Mouse (Mus musculus) MEL (cell line): ENCODE results near the gene Creb5. TPM values are rescaled to one million over a fixed set of nuclear protein-coding genes. Genes with fewer than 3 reads are reported as not detected.

ENCODE experiments used
- DNase-seq: peaks from one replicate; pipeline ENCODE4 v3.0.0; 2011; ENCODE audit warnings: low read depth, low spot score
- H3K27ac ChIP-seq: 2 replicates; pipeline ENCODE4 v1.5.1; 2012; ENCODE audit warnings: low read depth, mild to moderate bottlenecking, control low read depth, low read length, moderate library complexity; ENCODE audit not compliant: control insufficient read depth
- H3K27me3 ChIP-seq, 2 experiments: fragments of 150-350 bp in 1 of 2; sonication (generic) in 1 of 2; 2 replicates each; pipeline ENCODE4 v1.6.1; 2012; ENCODE audit warnings: low read length in 2 of 2, mild to moderate bottlenecking in 2 of 2, improper control_type of control experiment in 1 of 2, moderate library complexity in 1 of 2; ENCODE audit not compliant: insufficient read depth in 2 of 2, control insufficient read depth in 1 of 2
- H3K36me3 ChIP-seq, 2 experiments: 2 replicates each; pipeline ENCODE4 v1.6.1; 2012 to 2014; ENCODE audit warnings: low read length in 2 of 2, improper control_type of control experiment in 1 of 2, inconsistent platforms in 1 of 2, mild to moderate bottlenecking in 1 of 2; ENCODE audit not compliant: insufficient read depth in 2 of 2, control insufficient read depth in 1 of 2
- H3K4me1 ChIP-seq, 2 experiments: fragments of 150-350 bp in 1 of 2; sonication (generic) in 1 of 2; 2 replicates each; pipeline ENCODE4 v1.6.1; 2012; ENCODE audit warnings: low read length in 2 of 2, improper control_type of control experiment in 1 of 2, mild to moderate bottlenecking in 1 of 2; ENCODE audit not compliant: insufficient read depth in 2 of 2, control insufficient read depth in 1 of 2
- H3K4me3 ChIP-seq, 2 experiments: fragments of 150-350 bp in 1 of 2; sonication (generic) in 1 of 2; 2 replicates each; pipeline ENCODE4 v1.5.1; 2012; ENCODE audit warnings: low read depth in 2 of 2, low read length in 2 of 2, mild to moderate bottlenecking in 2 of 2, moderate library complexity in 2 of 2, control low read depth in 1 of 2, improper control_type of control experiment in 1 of 2; ENCODE audit not compliant: control insufficient read depth in 1 of 2, insufficient read depth in 1 of 2
- H3K79me2 ChIP-seq: 2 replicates; pipeline ENCODE4 v1.6.1; 2012; ENCODE audit warnings: mild to moderate bottlenecking, low read length, moderate library complexity; ENCODE audit not compliant: control insufficient read depth, poor library complexity, insufficient read depth
- H3K9ac ChIP-seq: 2 replicates; pipeline ENCODE4 v1.6.1; 2012; ENCODE audit warnings: low read depth, mild to moderate bottlenecking, control low read depth, low read length, moderate library complexity; ENCODE audit not compliant: control insufficient read depth, poor library complexity, severe bottlenecking
- H3K9me3 ChIP-seq: fragments of 150-350 bp; sonication (generic); replicated peaks from 2 replicates; pipeline ENCODE4 v1.6.1; 2012; ENCODE audit warnings: mild to moderate bottlenecking, low read length, improper control_type of control experiment, moderate library complexity; ENCODE audit not compliant: insufficient read depth
- BHLHE40 ChIP-seq: IDR thresholded peaks from 2 replicates; pipeline ENCODE4 v1.6.1; 2012; ENCODE audit warnings: low read depth, mild to moderate bottlenecking, inconsistent platforms, low read length, improper control_type of control experiment, borderline replicate concordance
- CHD1 ChIP-seq: IDR thresholded peaks from 2 replicates; pipeline ENCODE4 v1.6.1; 2012; ENCODE audit warnings: low read depth, mild to moderate bottlenecking, inconsistent platforms, low read length, improper control_type of control experiment
- CHD2 ChIP-seq: IDR thresholded peaks from 2 replicates; pipeline ENCODE4 v1.6.1; 2011; ENCODE audit warnings: low read length, improper control_type of control experiment
- ELF1 ChIP-seq: IDR thresholded peaks from 2 replicates; pipeline ENCODE4 v1.6.1; 2014; ENCODE audit warnings: low read depth, mild to moderate bottlenecking, inconsistent platforms, low read length, improper control_type of control experiment, moderate library complexity
- ETS1 ChIP-seq: IDR thresholded peaks from 2 replicates; pipeline ENCODE4 v1.6.1; 2012; ENCODE audit warnings: low read depth, mild to moderate bottlenecking, inconsistent platforms, low read length, improper control_type of control experiment, moderate library complexity
- GABPA ChIP-seq: IDR thresholded peaks from 2 replicates; pipeline ENCODE4 v1.6.1; 2012; ENCODE audit warnings: low read depth, mild to moderate bottlenecking, inconsistent platforms, low read length, improper control_type of control experiment, moderate library complexity
- GATA1 ChIP-seq: IDR thresholded peaks from 2 replicates; pipeline ENCODE4 v1.6.1; 2011; ENCODE audit warnings: low read depth, low read length, improper control_type of control experiment
- HCFC1 ChIP-seq: IDR thresholded peaks from 2 replicates; pipeline ENCODE4 v1.6.1; 2012; ENCODE audit warnings: low read depth, mild to moderate bottlenecking, inconsistent platforms, low read length, improper control_type of control experiment, moderate library complexity
- JUND ChIP-seq: IDR thresholded peaks from 2 replicates; pipeline ENCODE4 v1.6.1; 2011; ENCODE audit warnings: low read depth, mild to moderate bottlenecking, improper control_type of control experiment, low read length
- MAFK ChIP-seq: IDR thresholded peaks from 2 replicates; pipeline ENCODE4 v1.6.1; 2011; ENCODE audit warnings: low read depth, mild to moderate bottlenecking, low read length, improper control_type of control experiment, borderline replicate concordance
- MAX ChIP-seq: IDR thresholded peaks from 2 replicates; pipeline ENCODE4 v1.6.1; 2011; ENCODE audit warnings: low read length, improper control_type of control experiment
- MXI1 ChIP-seq: IDR thresholded peaks from 2 replicates; pipeline ENCODE4 v1.6.1; 2011; ENCODE audit warnings: mild to moderate bottlenecking, low read depth, low read length, improper control_type of control experiment
- MYB ChIP-seq: IDR thresholded peaks from 2 replicates; pipeline ENCODE4 v1.6.1; 2011; ENCODE audit warnings: mild to moderate bottlenecking, low read depth, low read length, improper control_type of control experiment
- MYC ChIP-seq: IDR thresholded peaks from 2 replicates; pipeline ENCODE4 v1.6.1; 2011; ENCODE audit warnings: low read depth, mild to moderate bottlenecking, low read length, improper control_type of control experiment, moderate library complexity
- POLR2A ChIP-seq, 2 experiments: IDR thresholded peaks; 2 replicates each; pipeline ENCODE4 v1.6.1; 2011 to 2012; ENCODE audit warnings: low read length in 2 of 2, mild to moderate bottlenecking in 2 of 2, control low read depth in 1 of 2, improper control_type of control experiment in 1 of 2, low read depth in 1 of 2, moderate library complexity in 1 of 2; ENCODE audit not compliant: control insufficient read depth in 1 of 2, insufficient read depth in 1 of 2, poor library complexity in 1 of 2
- POLR2AphosphoS2 ChIP-seq: IDR thresholded peaks from 2 replicates; pipeline ENCODE4 v1.6.1; 2011; ENCODE audit warnings: low read length, improper control_type of control experiment
- POLR2AphosphoS5 ChIP-seq: IDR thresholded peaks from 2 replicates; pipeline ENCODE4 v1.6.1; 2012; ENCODE audit warnings: low read depth, borderline replicate concordance, mild to moderate bottlenecking, inconsistent platforms, low read length, moderate library complexity, mixed read lengths
- RCOR1 ChIP-seq: IDR thresholded peaks from 2 replicates; pipeline ENCODE4 v1.6.1; 2012; ENCODE audit warnings: low read depth, mild to moderate bottlenecking, inconsistent platforms, low read length, improper control_type of control experiment
- SIN3A ChIP-seq: IDR thresholded peaks from 2 replicates; pipeline ENCODE4 v1.6.1; 2012; ENCODE audit warnings: low read length, improper control_type of control experiment, inconsistent platforms
- SMC3 ChIP-seq: IDR thresholded peaks from 2 replicates; pipeline ENCODE4 v1.6.1; 2011; ENCODE audit warnings: low read depth, low read length, improper control_type of control experiment
- TAL1 ChIP-seq: IDR thresholded peaks from 2 replicates; pipeline ENCODE4 v1.6.1; 2012; ENCODE audit warnings: mild to moderate bottlenecking, inconsistent platforms, low read length, moderate library complexity, mixed read lengths
- UBTF ChIP-seq: IDR thresholded peaks from 2 replicates; pipeline ENCODE4 v1.6.1; 2012; ENCODE audit warnings: low read depth, mild to moderate bottlenecking, inconsistent platforms, low read length, improper control_type of control experiment, moderate library complexity, borderline replicate concordance; ENCODE audit not compliant: insufficient read depth
- USF1 ChIP-seq: IDR thresholded peaks from 2 replicates; pipeline ENCODE4 v1.6.1; 2014; ENCODE audit warnings: low read depth, mild to moderate bottlenecking, inconsistent platforms, low read length, improper control_type of control experiment, moderate library complexity
- ZKSCAN1 ChIP-seq: IDR thresholded peaks from 2 replicates; pipeline ENCODE4 v1.6.1; 2012; ENCODE audit warnings: low read depth, mild to moderate bottlenecking, inconsistent platforms, low read length, improper control_type of control experiment, moderate library complexity
- ZMIZ1 ChIP-seq: IDR thresholded peaks from 2 replicates; pipeline ENCODE4 v1.6.1; 2012; ENCODE audit warnings: low read depth, mild to moderate bottlenecking, inconsistent platforms, low read length, improper control_type of control experiment, moderate library complexity
- polyA plus RNA-seq, 2 experiments: library from polyadenylated mRNA; stranded (reverse) in 1 of 2; unstranded in 1 of 2; fragments of >175 nt in 1 of 2; fragments of >200 nt in 1 of 2; gene quantifications; 2 replicates each; pipeline versions ENCODE4 v1.2.1 to v1.2.4; 2012; ENCODE audit warnings: low replicate concordance in 2 of 2, low read depth in 1 of 2; ENCODE audit not compliant: insufficient read length in 2 of 2, insufficient read depth in 1 of 2, missing spikeins in 1 of 2
- total RNA-seq: library from RNA; depleted of rRNA; stranded (reverse); fragments of 300-350 nt; gene quantifications from 2 replicates; pipeline ENCODE4 v1.2.3, GENCODE M21; 2012

Creb5 gene
- total and polyA plus RNA-seq, 3 experiments = not detected

GRCm38 (mm10) chr6:53470999-53471591 lies 184.0 kb downstream of the Creb5 start:
- no peaks in the 10 kb centered on the region for H3K27me3 ChIP-seq
- H3K79me2 ChIP-seq = no peaks in the 10 kb centered on the region
- no peak overlapping the region for H3K27ac ChIP-seq
- DNase-seq = no peak
- TF ChIP-seq MYC (no peak), RCOR1 (no peak), POLR2A (IDR thresholded peaks at IDR 0.05; ENCODE audit: control insufficient read depth in 1 of 2, insufficient read depth in 1 of 2, low read depth in 1 of 2, low read length in 2 of 2, poor library complexity in 1 of 2) (no peak), TAL1 (no peak), MYB (no peak), ETS1 (no peak), ZKSCAN1 (no peak), SIN3A (no peak), CHD1 (no peak), MAFK (no peak), POLR2AphosphoS2 (no peak), HCFC1 (no peak), ZMIZ1 (no peak)
- H3K9me3 ChIP-seq = no peaks in the 10 kb centered on the region
- no peaks in the 10 kb centered on the region for H3K4me1 ChIP-seq
- no peak overlapping the region for H3K9ac ChIP-seq
- no peak overlapping the region for H3K4me3 ChIP-seq
- H3K36me3 ChIP-seq = no peaks in the 10 kb centered on the region

- Histone ChIP-seq H3K9me3 (no peaks in the 10 kb centered on the region), H3K27me3 (no peaks in the 10 kb centered on the region), H3K36me3 (no peaks in the 10 kb centered on the region), H3K79me2 (no peaks in the 10 kb centered on the region), H3K27ac (no peak overlapping the region), H3K4me1 (no peaks in the 10 kb centered on the region), H3K4me3 (no peak overlapping the region), H3K9ac (no peak overlapping the region)
- no peak for DNase-seq
- no peak for TF ChIP-seq UBTF
- TF ChIP-seq JUND = no peak
- TF ChIP-seq BHLHE40 = no peak
- TF ChIP-seq CHD1 = no peak
- no peak for TF ChIP-seq MYC
- no peak for TF ChIP-seq MAFK
- TF ChIP-seq CHD2 = no peak
- no peak for TF ChIP-seq ZMIZ1
- TF ChIP-seq POLR2AphosphoS5 = no peak
- TF ChIP-seq ELF1 = no peak
- no peak for TF ChIP-seq USF1
- no peak for TF ChIP-seq GABPA
- TF ChIP-seq MXI1 = no peak
- no peak for TF ChIP-seq MAX
- TF ChIP-seq SMC3 = no peak
- TF ChIP-seq GATA1 = no peak
- no peak for TF ChIP-seq MYB
These were observed 185.7 kb downstream of the Creb5 start for GRCm38 (mm10) chr6:53472751-53473150.
